Mouse (Mus musculus) thymus, adult 2 months (tissue): Measurements from ENCODE around the gene Sirt5.

Experiments
- CTCF ChIP-seq: fragments of 200-500 bp; IDR thresholded peaks from 2 replicates; pipeline ENCODE4 v1.5.1; 2012; ENCODE audit warnings: mild to moderate bottlenecking, control low read depth, low read length, moderate library complexity, borderline replicate concordance; ENCODE audit not compliant: control insufficient read depth, poor library complexity, insufficient read depth; ENCODE audit errors: extremely low read depth
- POLR2A ChIP-seq: fragments of 200-500 bp; IDR thresholded peaks from 2 replicates; pipeline ENCODE4 v1.6.1; 2012; ENCODE audit warnings: mild to moderate bottlenecking, low read length, control low read depth, moderate library complexity; ENCODE audit not compliant: control insufficient read depth, poor library complexity, insufficient read depth; ENCODE audit errors: extremely low read depth

DNA sequence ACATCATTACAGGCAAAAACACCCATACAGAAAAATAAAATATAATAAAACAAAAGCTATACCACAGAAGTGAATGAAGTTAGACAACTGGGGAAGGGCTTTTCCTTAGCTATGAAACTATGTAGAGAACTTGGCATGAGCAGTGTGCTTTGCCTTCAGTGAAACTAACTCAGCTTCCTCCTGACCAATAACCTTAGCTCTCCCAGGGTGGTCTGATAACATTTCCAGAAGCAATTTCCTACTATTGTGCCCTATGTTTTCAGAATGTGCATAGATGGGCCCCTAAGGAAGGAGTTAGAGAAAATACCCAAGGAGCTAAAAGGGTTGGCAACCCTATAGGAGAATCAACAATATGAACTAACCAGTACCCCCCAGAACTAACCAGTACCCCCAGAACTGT is 18.5 kb upstream of the Sirt5 start:
- TF ChIP-seq CTCF (no peak), POLR2A (no peak)
